Mouse (Mus musculus) midbrain, embryonic 14.5 days (tissue): Measurements from ENCODE around the gene Gm11214. TPM values are rescaled to one million over a fixed set of nuclear protein-coding genes. Genes with fewer than 3 reads are reported as not detected.

Experiments used
- ATAC-seq: fragments of 200-750 bp; cut with Nextera tagmentation; 2 replicates; pipeline ENCODE4 v1.8.0; 2017; ENCODE audit warnings: moderate number of reproducible peaks, moderate library complexity; ENCODE audit not compliant: low FRiP score, low TSS enrichment
- DNase-seq: peaks from one replicate; pipeline ENCODE4 v3.0.0-alpha.2; 2015
- H3K27ac ChIP-seq: fragments of 300-500 bp; sonication (generic); replicated peaks from 2 replicates; pipeline ENCODE4 v1.5.1; 2014; ENCODE audit warnings: mild to moderate bottlenecking, low read depth, low read length, moderate library complexity
- H3K27me3 ChIP-seq: fragments of 300-500 bp; sonication (generic); 2 replicates; pipeline ENCODE4 v1.6.1; 2014; ENCODE audit warnings: low read length, control low read depth, mixed read lengths; ENCODE audit not compliant: control insufficient read depth, insufficient read depth
- H3K36me3 ChIP-seq: fragments of 300-500 bp; sonication (generic); 2 replicates; pipeline ENCODE4 v1.6.1; 2014; ENCODE audit warnings: low read length, control low read depth; ENCODE audit not compliant: control insufficient read depth, insufficient read depth
- H3K4me1 ChIP-seq: fragments of 300-500 bp; sonication (generic); 2 replicates; pipeline ENCODE4 v1.6.1; 2014; ENCODE audit warnings: mild to moderate bottlenecking, antibody characterized with exemption, low read length, control low read depth; ENCODE audit not compliant: control insufficient read depth, insufficient read depth
- H3K4me2 ChIP-seq: fragments of 300-500 bp; sonication (generic); 2 replicates; pipeline ENCODE4 v1.6.1; 2014; ENCODE audit warnings: mild to moderate bottlenecking, low read length, moderate library complexity
- H3K4me3 ChIP-seq: fragments of 300-500 bp; sonication (generic); replicated peaks from 2 replicates; pipeline ENCODE4 v1.5.1; 2014; ENCODE audit warnings: low read depth, low read length
- H3K9ac ChIP-seq: fragments of 300-500 bp; sonication (generic); replicated peaks from 2 replicates; pipeline ENCODE4 v1.6.1; 2014; ENCODE audit warnings: mild to moderate bottlenecking, low read length, moderate library complexity
- H3K9me3 ChIP-seq: fragments of 300-500 bp; sonication (generic); 2 replicates; pipeline ENCODE4 v1.6.1; 2016; ENCODE audit warnings: low read length, control low read depth, mixed read lengths; ENCODE audit not compliant: control insufficient read depth
- WGBS: fragments of 180-500 bp; shearing (Covaris S2); extraction: QIAGEN DNeasy Blood & Tissue Kit; methylation state at CpG from one replicate; pipeline ENCODE4 v1.1.7; 2014; 5-methylcytosine and 5-hydroxymethylcytosine counted together
- polyA plus RNA-seq: library from polyadenylated mRNA; unstranded; fragments of >200 nt; fragmentation: Nextera tagmentation; extraction: Ambion mirVana; gene quantifications from 2 replicates; pipeline ENCODE4 v1.2.1, GENCODE M21; 2014

Gene Gm11214
- polyA plus RNA-seq, result not detected in 2 replicates

DNA sequence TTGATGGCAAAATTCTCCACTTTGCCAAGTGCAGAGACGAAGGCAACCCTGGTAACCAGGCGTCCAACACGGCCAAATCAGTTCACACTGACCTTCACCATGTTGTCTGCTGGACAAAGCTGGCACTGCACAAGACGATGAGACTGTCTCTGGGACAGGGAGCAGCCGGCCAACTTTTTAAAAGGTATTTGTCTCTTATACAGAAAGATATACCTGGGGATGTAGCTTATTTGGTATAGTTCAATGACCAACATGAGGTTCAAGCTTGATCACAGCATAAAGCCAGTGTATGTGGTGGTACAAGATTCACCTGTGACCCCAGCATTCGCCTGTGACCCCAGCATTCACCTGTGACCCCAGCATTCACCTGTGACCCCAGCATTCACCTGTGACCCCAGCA is at the start of gene Gm11214:
Gene Gm11214, minus strand, starts transcription at position 101 of the 400 bp plus-strand sequence.
- H3K4me3 ChIP-seq, result no peak within 1 kb of the TSS
- 88% methylated on average over 6 of the region's 6 CpGs for WGBS
- H3K27ac ChIP-seq, result no peak within 1 kb of the TSS
- ATAC-seq (no peak), DNase-seq (peak; percentile 30)
- no peaks in the 10 kb centered on the region for H3K36me3 ChIP-seq
- no peak within 1 kb of the TSS for H3K4me2 ChIP-seq
- H3K9me3 ChIP-seq, result no peaks in the 10 kb centered on the region
- H3K4me1 ChIP-seq, result no peaks in the 10 kb centered on the region
- H3K27me3 ChIP-seq, result no peaks in the 10 kb centered on the region
- H3K9ac ChIP-seq, result no peak within 1 kb of the TSS

DNA sequence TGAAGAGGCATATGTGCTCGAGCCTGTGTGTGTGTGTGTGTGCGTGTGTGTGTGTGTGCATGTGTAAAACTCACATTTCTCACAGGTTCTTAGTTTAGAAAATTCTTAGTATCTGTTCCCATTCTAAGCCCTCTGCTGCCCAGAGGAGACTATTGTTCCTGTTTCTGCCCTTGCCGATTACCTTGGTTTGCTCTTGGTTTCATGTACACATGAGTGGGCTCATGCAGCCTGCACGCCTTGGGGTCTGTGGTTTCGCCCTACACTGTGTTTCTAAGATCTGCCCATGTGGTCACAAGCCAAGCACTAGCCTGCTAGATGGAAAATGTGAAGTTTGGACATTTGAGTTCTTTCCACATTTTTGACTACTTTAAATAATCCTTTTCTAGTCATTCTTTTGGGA is 48.7 kb upstream of the Gm11214 start:
- H3K36me3 ChIP-seq, result no peaks in the 10 kb centered on the region
- no peak overlapping the region for H3K4me2 ChIP-seq
- DNase-seq (no peak), ATAC-seq (no peak)
- no peaks in the 10 kb centered on the region for H3K27me3 ChIP-seq
- WGBS, result 94% methylated on average over 5 of the region's 5 CpGs
- H3K4me3 ChIP-seq, result no peak overlapping the region
- H3K9ac ChIP-seq, result no peak overlapping the region
- no peaks in the 10 kb centered on the region for H3K4me1 ChIP-seq
- no peak overlapping the region for H3K27ac ChIP-seq
- no peaks in the 10 kb centered on the region for H3K9me3 ChIP-seq

DNA sequence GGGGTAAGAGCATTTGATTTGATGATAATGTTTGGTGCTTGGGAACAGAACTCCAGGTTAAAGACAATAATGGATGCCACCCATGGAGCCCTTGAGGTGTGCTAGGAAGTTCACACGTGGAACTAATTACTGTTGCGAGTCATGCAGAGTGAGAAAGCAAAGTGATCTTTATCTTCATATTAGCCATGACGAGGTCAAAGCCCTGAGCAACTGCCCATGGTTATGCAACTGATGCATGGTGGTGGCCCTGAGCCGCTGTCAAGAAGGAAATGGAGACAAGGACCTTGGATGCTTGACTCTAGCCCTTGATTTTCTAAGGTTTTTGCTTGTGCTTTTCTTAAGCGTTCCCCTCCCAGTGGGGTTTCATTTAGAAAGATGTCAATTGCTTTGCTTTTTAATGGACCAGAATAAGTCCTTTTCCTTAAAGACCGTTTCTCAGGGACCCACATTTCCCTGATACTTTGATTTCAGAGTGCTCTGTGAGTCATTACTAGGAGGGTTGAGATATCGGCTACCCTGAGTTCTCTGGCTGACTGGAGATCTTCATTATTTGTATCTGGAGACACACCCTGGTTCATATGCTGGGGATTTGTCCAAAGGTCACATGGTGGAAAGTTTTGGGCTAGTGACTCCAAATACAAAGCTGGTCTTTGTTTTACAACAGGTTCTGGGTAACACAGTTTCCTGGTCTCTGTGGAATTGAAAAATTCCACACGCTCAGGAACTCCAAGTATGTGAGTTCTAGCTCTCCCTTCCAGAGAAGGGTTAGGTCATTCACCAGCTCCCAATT is 47.4 kb upstream of the Gm11214 start:
- H3K27me3 ChIP-seq, result no peaks in the 10 kb centered on the region
- DNase-seq (no peak), ATAC-seq (no peak)
- H3K4me3 ChIP-seq, result no peak overlapping the region
- H3K9ac ChIP-seq, result no peak overlapping the region
- WGBS, result 73% methylated on average over 8 of the region's 8 CpGs
- no peaks in the 10 kb centered on the region for H3K4me1 ChIP-seq
- H3K36me3 ChIP-seq, result no peaks in the 10 kb centered on the region
- H3K4me2 ChIP-seq, result no peak overlapping the region
- no peak overlapping the region for H3K27ac ChIP-seq
- no peaks in the 10 kb centered on the region for H3K9me3 ChIP-seq

DNA sequence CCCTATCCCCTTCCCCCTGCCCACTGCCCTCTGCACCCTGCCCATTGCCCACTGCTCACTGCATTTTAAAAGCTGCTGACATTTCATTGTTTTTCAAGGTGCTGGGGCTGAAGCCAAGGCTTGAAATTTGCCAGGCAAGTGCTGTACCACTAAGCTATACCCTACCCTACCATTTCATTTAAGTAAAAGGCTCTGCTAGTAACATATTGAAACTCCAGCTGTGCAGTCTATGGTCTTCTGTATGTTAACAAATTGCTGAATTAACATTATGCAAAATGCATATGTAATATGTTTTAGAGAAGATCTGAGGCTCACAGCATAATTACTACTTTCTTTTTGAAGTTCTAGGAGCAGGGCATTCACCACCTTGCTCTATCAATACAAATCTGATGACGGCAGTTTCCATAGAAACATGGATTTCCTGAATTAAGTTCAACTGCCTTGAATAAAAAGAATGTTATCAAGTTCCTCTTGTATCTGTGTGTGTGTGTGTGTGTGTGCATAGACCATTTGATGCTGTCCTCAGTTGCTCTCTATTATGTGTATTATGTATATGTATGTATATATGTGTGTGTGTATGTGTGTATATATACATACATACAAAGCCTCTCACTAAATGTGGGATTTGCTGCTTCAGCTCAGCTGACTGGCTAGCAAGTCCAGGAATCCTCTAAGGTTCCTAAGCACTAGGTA is 43.2 kb upstream of the Gm11214 start:
- H3K4me2 ChIP-seq, result no peak overlapping the region
- DNase-seq (peak; percentile 26), ATAC-seq (no peak)
- H3K9me3 ChIP-seq, result no peaks in the 10 kb centered on the region
- H3K4me3 ChIP-seq, result no peak overlapping the region
- no peak overlapping the region for H3K27ac ChIP-seq
- no peak overlapping the region for H3K9ac ChIP-seq
- no peaks in the 10 kb centered on the region for H3K36me3 ChIP-seq
- no peaks in the 10 kb centered on the region for H3K27me3 ChIP-seq
- 70% methylated on average over 1 of the region's 1 CpGs for WGBS
- no peaks in the 10 kb centered on the region for H3K4me1 ChIP-seq

DNA sequence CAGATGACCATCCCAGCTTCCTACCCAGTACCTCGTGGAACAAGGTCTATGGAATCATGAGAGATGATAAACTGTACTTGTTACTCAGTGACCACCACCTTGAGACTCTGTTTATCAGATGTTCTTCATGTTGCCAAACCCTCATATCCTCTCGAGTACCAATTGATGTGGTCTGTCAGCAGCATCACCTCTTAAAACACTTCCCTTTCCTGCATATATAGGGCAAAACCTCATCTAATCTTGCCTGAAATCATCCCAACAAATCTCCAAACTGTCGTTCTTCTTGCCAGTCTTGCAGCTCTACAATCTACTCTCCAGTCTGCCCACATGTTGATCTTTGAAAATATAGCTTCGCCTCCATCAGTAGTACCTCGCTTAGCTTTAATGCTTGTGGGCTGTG is 41.1 kb upstream of the Gm11214 start:
- Histone ChIP-seq H3K36me3 (no peaks in the 10 kb centered on the region), H3K27me3 (no peaks in the 10 kb centered on the region), H3K4me3 (no peak overlapping the region), H3K9ac (no peak overlapping the region), H3K4me2 (no peak overlapping the region), H3K27ac (no peak overlapping the region), H3K4me1 (no peaks in the 10 kb centered on the region), H3K9me3 (no peaks in the 10 kb centered on the region)
- no peak for DNase-seq
- ATAC-seq, result no peak
- 81% methylated on average over 5 of the region's 5 CpGs for WGBS

DNA sequence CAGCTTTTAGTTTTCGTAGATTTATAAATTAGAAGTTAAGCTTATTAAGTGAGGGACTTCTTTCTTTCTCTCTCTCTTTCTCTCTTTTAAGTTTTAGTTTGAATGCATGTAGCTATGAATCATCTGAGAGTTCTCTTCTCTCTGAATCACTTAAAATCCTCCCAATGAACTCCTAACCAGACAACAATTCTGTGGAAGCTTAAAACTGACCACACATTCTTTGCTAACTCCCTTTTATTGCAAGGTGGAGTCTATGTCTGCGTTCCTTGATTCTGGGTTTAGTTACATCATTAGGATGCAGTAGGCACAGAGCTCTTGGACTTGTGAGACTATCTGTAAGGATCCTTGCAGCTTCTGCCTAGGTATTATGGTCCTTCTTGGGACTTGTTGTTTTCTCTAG is 40.5 kb upstream of the Gm11214 start:
- 88% methylated on average over 2 of the region's 2 CpGs for WGBS
- Histone ChIP-seq H3K9me3 (no peaks in the 10 kb centered on the region), H3K36me3 (no peaks in the 10 kb centered on the region), H3K4me2 (no peak overlapping the region), H3K4me3 (no peak overlapping the region), H3K27me3 (no peaks in the 10 kb centered on the region), H3K4me1 (no peaks in the 10 kb centered on the region), H3K9ac (no peak overlapping the region), H3K27ac (no peak overlapping the region)
- no peak for ATAC-seq
- DNase-seq, result no peak

DNA sequence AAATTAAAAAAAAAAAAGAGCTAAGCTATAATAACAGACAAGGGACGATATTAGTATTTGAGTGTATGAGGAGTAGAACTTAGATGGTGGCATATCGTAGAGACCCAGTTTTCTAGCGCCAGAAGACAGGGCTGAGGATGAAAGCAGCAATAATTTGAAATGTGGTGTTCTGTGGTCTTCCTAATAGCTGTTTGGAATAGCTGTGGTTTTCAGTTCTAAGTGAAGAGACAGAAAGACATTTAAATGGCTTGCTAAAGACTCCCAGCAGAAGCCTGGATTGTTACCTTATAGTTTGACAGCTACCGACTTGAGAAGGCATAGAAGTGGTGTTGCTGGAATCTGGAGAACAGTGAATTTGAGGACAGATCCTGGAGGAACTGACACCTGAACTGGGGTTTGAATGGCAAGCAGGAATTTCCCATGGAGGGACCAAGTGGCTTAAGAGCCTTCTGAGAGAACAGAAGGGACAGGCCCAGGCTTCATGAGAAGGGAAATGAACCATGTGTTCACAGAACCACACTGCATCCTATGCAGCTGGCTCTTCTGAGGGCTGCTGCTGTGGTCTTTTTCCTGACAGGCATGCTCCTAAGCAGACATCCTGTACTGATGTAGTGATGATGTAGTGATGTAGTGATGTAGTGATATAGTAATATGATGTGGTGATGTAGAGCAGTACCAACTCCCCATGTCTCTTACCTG is 39.0 kb upstream of the Gm11214 start:
- DNase-seq (no peak), ATAC-seq (no peak)
- no peaks in the 10 kb centered on the region for H3K36me3 ChIP-seq
- H3K4me3 ChIP-seq, result no peak overlapping the region
- no peak overlapping the region for H3K9ac ChIP-seq
- H3K4me2 ChIP-seq, result no peak overlapping the region
- H3K9me3 ChIP-seq, result no peaks in the 10 kb centered on the region
- no peaks in the 10 kb centered on the region for H3K27me3 ChIP-seq
- no peak overlapping the region for H3K27ac ChIP-seq
- no peaks in the 10 kb centered on the region for H3K4me1 ChIP-seq
- WGBS, result 92% methylated on average over 4 of the region's 4 CpGs

DNA sequence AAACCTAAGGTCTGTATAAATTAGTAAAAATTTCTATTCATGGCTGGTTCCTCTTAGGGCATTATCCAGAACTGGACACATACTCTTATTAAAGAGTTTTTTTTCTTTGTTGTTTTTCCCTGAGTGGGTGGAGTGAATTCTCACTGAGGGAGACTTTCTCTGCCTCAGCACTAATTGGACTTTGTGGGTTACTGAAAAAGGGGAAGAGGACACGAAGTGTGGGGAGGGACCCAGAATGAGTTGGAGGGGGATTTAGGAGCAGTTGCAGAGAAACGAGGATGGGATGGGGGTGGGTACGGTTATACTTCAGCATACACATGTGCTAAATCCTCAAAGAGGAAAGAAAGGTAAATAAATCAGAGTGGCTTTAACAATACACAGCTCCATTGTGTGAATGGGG is 36.6 kb upstream of the Gm11214 start:
- Histone ChIP-seq H3K36me3 (no peaks in the 10 kb centered on the region), H3K27ac (no peak overlapping the region), H3K4me3 (no peak overlapping the region), H3K9ac (no peak overlapping the region), H3K4me2 (no peak overlapping the region), H3K4me1 (no peaks in the 10 kb centered on the region), H3K27me3 (no peaks in the 10 kb centered on the region), H3K9me3 (no peaks in the 10 kb centered on the region)
- DNase-seq (no peak), ATAC-seq (no peak)
- WGBS, result 71% methylated on average over 3 of the region's 3 CpGs
